Mouse (Mus musculus) C2C12 (cell line): ENCODE data around the gene Phf14. TPM values are rescaled to one million over a fixed set of nuclear protein-coding genes. Genes with fewer than 3 reads are reported as not detected.

Experiments used
- H3K27me3 ChIP-seq: one replicate; pipeline ENCODE4 v1.6.1; 2011; ENCODE audit not compliant: control insufficient read depth, insufficient read depth, insufficient read length
- H3K36me3 ChIP-seq: one replicate; pipeline ENCODE4 v1.6.1; 2011; ENCODE audit not compliant: control insufficient read depth, insufficient read depth
- H3K4me3 ChIP-seq: one replicate; pipeline ENCODE4 v1.5.1; 2011; ENCODE audit warnings: mild to moderate bottlenecking, control low read depth; ENCODE audit not compliant: poor library complexity, insufficient read depth, severe bottlenecking
- H3K79me2 ChIP-seq: one replicate; pipeline ENCODE4 v1.6.1; 2011; ENCODE audit not compliant: control insufficient read depth, insufficient read depth
- H3K79me3 ChIP-seq: one replicate; pipeline ENCODE4 v1.6.1; 2011; ENCODE audit warnings: low read depth, control low read depth
- H3ac ChIP-seq: one replicate; pipeline ENCODE3; 2011; ENCODE audit warnings: low read depth; ENCODE audit not compliant: control insufficient read depth, insufficient read length
- CEBPB ChIP-seq: IDR thresholded peaks from one replicate; pipeline ENCODE4 v1.6.1; 2011; ENCODE audit warnings: low read depth, mild to moderate bottlenecking, control low read depth, moderate library complexity
- CTCF ChIP-seq: IDR thresholded peaks from one replicate; pipeline ENCODE4 v1.5.1; 2011; ENCODE audit not compliant: control insufficient read depth, insufficient read depth, insufficient read length
- FOSL1 ChIP-seq: IDR thresholded peaks from one replicate; pipeline ENCODE4 v1.8.0; 2011; ENCODE audit warnings: mild to moderate bottlenecking, low read length; ENCODE audit not compliant: poor library complexity, insufficient read depth, severe bottlenecking
- MAX ChIP-seq: IDR thresholded peaks from one replicate; pipeline ENCODE4 v1.6.1; 2011; ENCODE audit warnings: mild to moderate bottlenecking, control low read depth
- MYOD1 ChIP-seq: IDR thresholded peaks from one replicate; pipeline ENCODE4 v1.6.1; 2011; ENCODE audit warnings: low read depth; ENCODE audit not compliant: control insufficient read depth, insufficient read length
- MYOG ChIP-seq: IDR thresholded peaks from one replicate; pipeline ENCODE4 v1.6.1; 2011; ENCODE audit not compliant: control insufficient read depth, insufficient read length; ENCODE audit errors: extremely low read depth
- USF1 ChIP-seq: IDR thresholded peaks from one replicate; pipeline ENCODE4 v1.6.1; 2011; ENCODE audit warnings: low read depth, mild to moderate bottlenecking, control low read depth, moderate library complexity
- polyA plus RNA-seq: library from polyadenylated mRNA; unstranded; fragments of >200 nt; fragmentation: generic; extraction: Trizol; gene quantifications from one replicate; pipeline ENCODE4 v1.2.1, GENCODE M21; 2012; ENCODE audit warnings: missing spikeins

The Phf14 gene
- polyA plus RNA-seq, 1 experiment: 10.4 TPM

DNA sequence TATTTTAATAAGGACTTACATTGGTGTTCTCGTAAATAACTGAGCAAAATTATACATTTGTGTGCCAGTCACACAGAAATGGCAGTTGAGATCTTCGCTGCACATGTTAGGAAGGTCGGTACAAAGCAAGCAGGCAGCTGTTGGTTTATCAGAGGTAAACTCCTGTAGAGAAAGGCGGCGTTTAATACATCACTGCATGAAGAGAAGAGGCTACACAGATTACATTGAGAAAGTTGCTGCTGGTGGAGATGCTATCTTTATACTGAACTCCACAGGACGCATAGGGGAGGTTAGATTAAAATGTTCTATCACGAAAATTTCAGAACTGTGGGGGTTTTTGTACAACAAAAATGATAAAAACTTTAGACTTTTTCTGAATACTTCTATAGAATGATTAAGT lies 52.6 kb downstream of the Phf14 start:
- peaks cover 26% of the 10 kb centered on the region for H3K36me3 ChIP-seq
- no peaks in the 10 kb centered on the region for H3K79me2 ChIP-seq
- H3K79me3 ChIP-seq: no peaks in the 10 kb centered on the region
- no peak overlapping the region for H3K4me3 ChIP-seq
- TF ChIP-seq USF1: no peak
- no peak for TF ChIP-seq MYOD1
- no peak for TF ChIP-seq CTCF
- no peak for TF ChIP-seq CEBPB
- TF ChIP-seq MAX: no peak
- TF ChIP-seq MYOG: no peak
- TF ChIP-seq FOSL1: no peak
- no peak overlapping the region for H3ac ChIP-seq
- no peaks in the 10 kb centered on the region for H3K27me3 ChIP-seq

DNA sequence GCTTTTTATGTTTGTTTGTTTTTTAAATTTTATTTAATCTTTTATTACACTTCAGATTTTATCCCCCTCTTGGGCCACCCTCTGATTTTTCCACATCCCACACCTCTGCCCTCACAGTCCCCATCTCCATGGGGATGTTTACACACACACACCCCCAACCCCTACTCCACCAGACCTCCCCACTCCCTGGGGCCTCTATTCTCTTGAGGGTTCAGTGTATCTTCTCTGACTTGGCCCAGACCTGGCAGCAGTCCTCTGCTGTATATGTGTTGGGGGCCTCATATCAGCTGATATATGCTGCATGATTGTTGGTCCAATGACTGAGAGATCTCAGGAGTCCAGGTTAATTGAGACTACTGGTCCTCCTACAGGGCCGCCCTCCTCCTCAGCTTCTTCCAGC lies 86.2 kb downstream of the Phf14 start:
- no peaks in the 10 kb centered on the region for H3K79me3 ChIP-seq
- TF ChIP-seq MYOD1: no peak
- TF ChIP-seq MYOG: no peak
- TF ChIP-seq FOSL1: no peak
- TF ChIP-seq CEBPB: no peak
- no peak for TF ChIP-seq CTCF
- TF ChIP-seq USF1: no peak
- H3K27me3 ChIP-seq: no peaks in the 10 kb centered on the region
- no peaks in the 10 kb centered on the region for H3K79me2 ChIP-seq
- H3K4me3 ChIP-seq: no peak overlapping the region
- peaks cover 45% of the 10 kb centered on the region for H3K36me3 ChIP-seq
- no peak overlapping the region for H3ac ChIP-seq

DNA sequence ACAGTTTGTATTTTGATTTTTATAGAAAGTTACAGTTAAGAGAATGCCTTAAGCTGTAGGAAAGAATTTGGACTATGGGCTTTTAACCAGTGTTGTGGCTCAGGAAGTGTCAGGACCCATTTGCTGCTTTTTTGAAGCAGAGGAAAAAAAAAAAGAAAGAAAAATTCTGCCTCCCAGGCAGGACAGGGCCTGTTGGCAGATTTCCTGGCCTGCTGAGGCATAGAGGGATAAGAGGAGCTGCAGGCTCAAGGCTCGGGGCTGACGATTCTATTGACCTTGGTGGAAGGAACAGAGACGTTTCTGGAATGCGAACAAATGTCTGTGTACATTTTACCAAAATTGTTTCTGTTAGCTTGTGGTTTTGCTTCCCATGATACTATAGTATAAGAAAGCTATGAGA lies 91.0 kb downstream of the Phf14 start:
- no peaks in the 10 kb centered on the region for H3K79me2 ChIP-seq
- peaks cover 41% of the 10 kb centered on the region for H3K36me3 ChIP-seq
- no peak for TF ChIP-seq FOSL1
- no peak for TF ChIP-seq MAX
- TF ChIP-seq MYOD1: no peak
- no peak for TF ChIP-seq USF1
- TF ChIP-seq MYOG: no peak
- no peak for TF ChIP-seq CEBPB
- no peak for TF ChIP-seq CTCF

DNA sequence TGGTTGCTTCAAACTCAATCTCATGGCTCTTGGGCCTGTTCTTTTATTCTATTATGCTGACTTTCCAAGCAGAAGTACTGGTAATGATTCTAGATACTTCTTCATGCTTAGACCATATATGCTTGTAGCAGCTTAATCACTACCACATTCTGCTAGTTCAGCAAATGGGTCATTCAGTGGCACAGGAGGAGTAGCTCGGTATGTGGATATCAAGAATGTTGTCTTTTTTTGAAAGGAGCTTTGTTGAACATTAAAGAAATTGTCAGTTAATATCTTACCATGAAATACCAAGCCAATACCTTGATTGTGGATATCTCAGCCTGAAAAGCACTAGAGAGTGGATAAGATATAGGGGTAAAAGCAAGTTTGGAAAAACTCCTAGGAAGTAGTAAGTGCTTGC lies 91.9 kb downstream of the Phf14 start:
- no peak overlapping the region for H3K4me3 ChIP-seq
- H3ac ChIP-seq: no peak overlapping the region
- no peak for TF ChIP-seq CTCF
- H3K79me2 ChIP-seq: no peaks in the 10 kb centered on the region
- H3K36me3 ChIP-seq: peaks cover 41% of the 10 kb centered on the region
- H3K79me3 ChIP-seq: no peaks in the 10 kb centered on the region
- no peaks in the 10 kb centered on the region for H3K27me3 ChIP-seq

More for the DNA sequence above, 91.0 kb downstream of the Phf14 start:
- Histone ChIP-seq H3ac (no peak overlapping the region), H3K79me3 (no peaks in the 10 kb centered on the region), H3K4me3 (no peak overlapping the region), H3K27me3 (no peaks in the 10 kb centered on the region)

DNA sequence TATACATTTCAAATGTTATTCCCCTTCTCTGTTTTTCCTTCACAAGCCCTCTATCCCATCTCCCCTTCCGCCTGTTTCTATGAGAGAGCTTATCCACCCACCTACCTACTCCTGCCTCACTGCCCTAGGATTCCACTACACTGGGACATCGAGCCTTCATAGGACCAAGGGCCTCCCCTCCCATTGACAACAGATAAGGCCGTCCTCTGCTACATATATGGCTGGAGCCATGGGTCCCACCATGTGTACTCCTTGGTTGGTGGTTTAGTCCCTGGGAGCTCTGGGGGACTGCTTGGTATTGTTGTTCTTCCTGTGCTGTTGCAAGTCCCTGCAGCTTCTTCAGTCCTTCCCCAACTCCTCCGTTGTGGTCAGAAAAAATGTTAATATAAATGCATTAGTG lies 97.8 kb downstream of the Phf14 start:
- Histone ChIP-seq H3K36me3 (peaks cover 21% of the 10 kb centered on the region), H3K79me2 (no peaks in the 10 kb centered on the region), H3ac (no peak overlapping the region), H3K4me3 (no peak overlapping the region), H3K27me3 (no peaks in the 10 kb centered on the region), H3K79me3 (no peaks in the 10 kb centered on the region)
- TF ChIP-seq MYOD1 (no peak), FOSL1 (no peak), MYOG (no peak), CTCF (no peak), MAX (no peak)

GRCm38 (mm10) chr6:12006001-12006400 lies 98.4 kb downstream of the Phf14 start:
- Histone ChIP-seq H3K79me2 (no peaks in the 10 kb centered on the region), H3ac (no peak overlapping the region), H3K36me3 (peaks cover 21% of the 10 kb centered on the region), H3K79me3 (no peaks in the 10 kb centered on the region), H3K4me3 (no peak overlapping the region), H3K27me3 (no peaks in the 10 kb centered on the region)
- TF ChIP-seq MYOD1 (no peak), MAX (no peak), CTCF (no peak), FOSL1 (no peak), USF1 (no peak), MYOG (no peak), CEBPB (no peak)
